Mouse (Mus musculus) midbrain, embryonic 15.5 days (tissue): ENCODE results near the gene Trim6. TPM values are rescaled to one million over a fixed set of nuclear protein-coding genes. Genes with fewer than 3 reads are reported as not detected.

Experiments
- ATAC-seq: fragments of 200-750 bp; cut with Nextera tagmentation; replicated peaks from 2 replicates; pipeline ENCODE4 v1.8.0; 2017; ENCODE audit warnings: moderate TSS enrichment
- H3K27ac ChIP-seq: fragments of 300-500 bp; sonication (generic); 2 replicates; pipeline ENCODE4 v1.5.1; 2015; ENCODE audit warnings: mild to moderate bottlenecking, inconsistent platforms
- H3K27me3 ChIP-seq: fragments of 300-500 bp; sonication (generic); replicated peaks from 2 replicates; pipeline ENCODE4 v1.6.1; 2015; ENCODE audit warnings: inconsistent platforms
- H3K36me3 ChIP-seq: fragments of 300-500 bp; sonication (generic); replicated peaks from 2 replicates; pipeline ENCODE4 v1.6.1; 2015; ENCODE audit warnings: inconsistent platforms
- H3K4me1 ChIP-seq: fragments of 300-500 bp; sonication (generic); 2 replicates; pipeline ENCODE4 v1.6.1; 2015; ENCODE audit warnings: inconsistent platforms
- H3K4me2 ChIP-seq: fragments of 300-500 bp; sonication (generic); 2 replicates; pipeline ENCODE4 v1.6.1; 2015; ENCODE audit warnings: inconsistent platforms, mild to moderate bottlenecking, moderate library complexity
- H3K4me3 ChIP-seq: fragments of 300-500 bp; sonication (generic); 2 replicates; pipeline ENCODE4 v1.5.1; 2015; ENCODE audit warnings: mild to moderate bottlenecking, inconsistent platforms
- H3K9ac ChIP-seq: fragments of 300-500 bp; sonication (generic); 2 replicates; pipeline ENCODE4 v1.6.1; 2015; ENCODE audit warnings: mild to moderate bottlenecking, inconsistent platforms
- H3K9me3 ChIP-seq: fragments of 300-500 bp; sonication (generic); 2 replicates; pipeline ENCODE4 v1.6.1; 2016; ENCODE audit warnings: inconsistent platforms
- whole genome bisulfite sequencing: fragments of 180-500 bp; shearing (Covaris S2); methylation state at CpG from one replicate; pipeline ENCODE4 v1.1.7; 2015; ENCODE audit warnings: mixed read lengths; 5-methylcytosine and 5-hydroxymethylcytosine counted together
- polyA plus RNA-seq: library from polyadenylated mRNA; unstranded; fragments of >200 nt; fragmentation: Nextera tagmentation; extraction: Ambion mirVana; gene quantifications from 2 replicates; pipeline ENCODE4 v1.2.1, GENCODE M21; 2015

The Trim6 gene
- polyA plus RNA-seq: 0.24 and 0.31 TPM in 2 replicates

- Histone ChIP-seq H3K27ac (no peak within 1 kb of the TSS), H3K4me3 (peak within 1 kb of the TSS; percentile 14), H3K27me3 (0 out of 2 replicates have a peak, but pooled peaks cover 3% of the 10 kb centered on the region), H3K36me3 (no peaks in the 10 kb centered on the region), H3K4me2 (peak within 1 kb of the TSS; percentile 46), H3K4me1 (peaks cover 8% of the 10 kb centered on the region; the same call in 1 of the 2 replicates), H3K9ac (no peak within 1 kb of the TSS), H3K9me3 (no peaks in the 10 kb centered on the region)
- peak; percentile 74 for ATAC-seq
- 3% methylated on average over 37 of the region's 37 CpGs for WGBS
Measured at GRCm38 (mm10) chr7:104218701-104219569, at the start of gene Trim6. Gene Trim6 (plus strand): TSS chr7:104218793.

GRCm38 (mm10) chr7:104169634-104170204 lies 48.9 kb upstream of the Trim6 start:
- Histone ChIP-seq H3K4me2 (no peak overlapping the region), H3K4me3 (no peak overlapping the region), H3K4me1 (no peaks in the 10 kb centered on the region), H3K27ac (no peak overlapping the region), H3K9ac (no peak overlapping the region), H3K9me3 (no peaks in the 10 kb centered on the region), H3K27me3 (no peaks in the 10 kb centered on the region), H3K36me3 (no peaks in the 10 kb centered on the region)
- 75% methylated on average over 6 of the region's 6 CpGs for WGBS
- no peak for ATAC-seq

- 21% methylated on average over 1 of the region's 1 CpGs for WGBS
- H3K4me3 ChIP-seq: no peak overlapping the region
- no peak overlapping the region for H3K9ac ChIP-seq
- no peak overlapping the region for H3K4me2 ChIP-seq
- no peaks in the 10 kb centered on the region for H3K9me3 ChIP-seq
- H3K36me3 ChIP-seq: no peaks in the 10 kb centered on the region
- no peaks in the 10 kb centered on the region for H3K4me1 ChIP-seq
- H3K27me3 ChIP-seq: no peaks in the 10 kb centered on the region
- ATAC-seq: no peak
- H3K27ac ChIP-seq: no peak overlapping the region
Measured at GRCm38 (mm10) chr7:104175085-104175484, 43.5 kb upstream of the Trim6 start.

GRCm38 (mm10) chr7:104178422-104179054 lies 40.1 kb upstream of the Trim6 start:
- no peaks in the 10 kb centered on the region for H3K9me3 ChIP-seq
- no peak overlapping the region for H3K4me2 ChIP-seq
- H3K27me3 ChIP-seq: no peaks in the 10 kb centered on the region
- H3K27ac ChIP-seq: no peak overlapping the region
- ATAC-seq: no peak; the same call in 1 of the 2 replicates
- H3K4me3 ChIP-seq: no peak overlapping the region
- H3K4me1 ChIP-seq: no peaks in the 10 kb centered on the region
- no peak overlapping the region for H3K9ac ChIP-seq
- H3K36me3 ChIP-seq: no peaks in the 10 kb centered on the region
- WGBS: 61% methylated on average over 5 of the region's 5 CpGs

GRCm38 (mm10) chr7:104179074-104179473 lies 39.5 kb upstream of the Trim6 start:
- no peak overlapping the region for H3K4me2 ChIP-seq
- H3K27ac ChIP-seq: no peak overlapping the region
- no peak overlapping the region for H3K9ac ChIP-seq
- no peaks in the 10 kb centered on the region for H3K27me3 ChIP-seq
- WGBS: 81% methylated on average over 1 of the region's 1 CpGs
- H3K9me3 ChIP-seq: no peaks in the 10 kb centered on the region
- H3K4me3 ChIP-seq: no peak overlapping the region
- ATAC-seq: no peak
- H3K36me3 ChIP-seq: no peaks in the 10 kb centered on the region
- no peaks in the 10 kb centered on the region for H3K4me1 ChIP-seq

- Histone ChIP-seq H3K9ac (no peak within 1 kb of the TSS), H3K9me3 (no peaks in the 10 kb centered on the region), H3K4me1 (no peaks in the 10 kb centered on the region), H3K27me3 (no peaks in the 10 kb centered on the region), H3K27ac (no peak within 1 kb of the TSS), H3K36me3 (no peaks in the 10 kb centered on the region), H3K4me2 (no peak within 1 kb of the TSS), H3K4me3 (no peak within 1 kb of the TSS)
- ATAC-seq: no peak
- WGBS: 94% methylated on average over 2 of the region's 2 CpGs
Measured at GRCm38 (mm10) chr7:104183292-104183691, 35.3 kb upstream of the Trim6 start, which contains the start of gene Olfr648. Gene Olfr648 (minus strand): TSS chr7:104183392.

- Histone ChIP-seq H3K9ac (no peak overlapping the region), H3K9me3 (no peaks in the 10 kb centered on the region), H3K36me3 (no peaks in the 10 kb centered on the region), H3K4me3 (no peak overlapping the region), H3K27ac (no peak overlapping the region), H3K4me2 (no peak overlapping the region), H3K4me1 (no peaks in the 10 kb centered on the region), H3K27me3 (no peaks in the 10 kb centered on the region)
- 68% methylated on average over 9 of the region's 9 CpGs for WGBS
- no peak for ATAC-seq
Measured at GRCm38 (mm10) chr7:104191275-104191674, 27.3 kb upstream of the Trim6 start.

GRCm38 (mm10) chr7:104195885-104196284 lies 22.7 kb upstream of the Trim6 start, which contains the start of gene Olfr649:
Gene Olfr649 (minus strand): TSS chr7:104195985.
- Histone ChIP-seq H3K4me2 (no peak within 1 kb of the TSS), H3K4me3 (no peak within 1 kb of the TSS), H3K27ac (no peak within 1 kb of the TSS), H3K9me3 (no peaks in the 10 kb centered on the region), H3K36me3 (no peaks in the 10 kb centered on the region), H3K4me1 (no peaks in the 10 kb centered on the region), H3K9ac (no peak within 1 kb of the TSS), H3K27me3 (no peaks in the 10 kb centered on the region)
- 85% methylated on average over 6 of the region's 6 CpGs for WGBS
- no peak for ATAC-seq

GRCm38 (mm10) chr7:104199822-104200221 lies 18.8 kb upstream of the Trim6 start:
- WGBS: 8% methylated on average over 5 of the region's 5 CpGs

GRCm38 (mm10) chr7:104206197-104206596 lies 12.4 kb upstream of the Trim6 start:
- no peak overlapping the region for H3K27ac ChIP-seq
- H3K4me1 ChIP-seq: no peaks in the 10 kb centered on the region
- no peak overlapping the region for H3K4me2 ChIP-seq
- 92% methylated on average over 7 of the region's 7 CpGs for WGBS
- H3K27me3 ChIP-seq: no peaks in the 10 kb centered on the region
- H3K9me3 ChIP-seq: no peaks in the 10 kb centered on the region
- no peak overlapping the region for H3K9ac ChIP-seq
- ATAC-seq: no peak
- H3K4me3 ChIP-seq: no peak overlapping the region
- no peaks in the 10 kb centered on the region for H3K36me3 ChIP-seq

More at GRCm38 (mm10) chr7:104199822-104200221, 18.8 kb upstream of the Trim6 start:
- ATAC-seq: no peak
- Histone ChIP-seq H3K4me1 (no peaks in the 10 kb centered on the region), H3K9ac (no peak overlapping the region), H3K27ac (no peak overlapping the region), H3K36me3 (no peaks in the 10 kb centered on the region), H3K4me3 (no peak overlapping the region), H3K9me3 (no peaks in the 10 kb centered on the region), H3K27me3 (no peaks in the 10 kb centered on the region), H3K4me2 (no peak overlapping the region)

GRCm38 (mm10) chr7:104216011-104216535 lies 2.5 kb upstream of the Trim6 start:
- no peaks in the 10 kb centered on the region for H3K9me3 ChIP-seq
- no peak overlapping the region for H3K27ac ChIP-seq
- no peak for ATAC-seq
- H3K4me3 ChIP-seq: no peak overlapping the region
- H3K27me3 ChIP-seq: 0 out of 2 replicates have a peak, but pooled peaks cover 3% of the 10 kb centered on the region
- H3K36me3 ChIP-seq: no peaks in the 10 kb centered on the region
- 58% methylated on average over 1 of the region's 1 CpGs for WGBS
- H3K9ac ChIP-seq: no peak overlapping the region
- H3K4me2 ChIP-seq: no peak overlapping the region
- H3K4me1 ChIP-seq: peaks cover 8% of the 10 kb centered on the region; the same call in 1 of the 2 replicates

- no peak overlapping the region for H3K27ac ChIP-seq
- no peaks in the 10 kb centered on the region for H3K9me3 ChIP-seq
- no peak overlapping the region for H3K9ac ChIP-seq
- H3K4me1 ChIP-seq: peaks cover 8% of the 10 kb centered on the region; the same call in 1 of the 2 replicates
- WGBS: 86% methylated on average over 2 of the region's 2 CpGs
- H3K27me3 ChIP-seq: 0 out of 2 replicates have a peak, but pooled peaks cover 3% of the 10 kb centered on the region
- H3K4me3 ChIP-seq: no peak overlapping the region
- no peaks in the 10 kb centered on the region for H3K36me3 ChIP-seq
- ATAC-seq: no peak
- no peak overlapping the region for H3K4me2 ChIP-seq
Measured at GRCm38 (mm10) chr7:104217881-104218280, 712 bp upstream of the Trim6 start.
